Mouse (Mus musculus): Measurements from ENCODE around the gene Kif14.

DNA sequence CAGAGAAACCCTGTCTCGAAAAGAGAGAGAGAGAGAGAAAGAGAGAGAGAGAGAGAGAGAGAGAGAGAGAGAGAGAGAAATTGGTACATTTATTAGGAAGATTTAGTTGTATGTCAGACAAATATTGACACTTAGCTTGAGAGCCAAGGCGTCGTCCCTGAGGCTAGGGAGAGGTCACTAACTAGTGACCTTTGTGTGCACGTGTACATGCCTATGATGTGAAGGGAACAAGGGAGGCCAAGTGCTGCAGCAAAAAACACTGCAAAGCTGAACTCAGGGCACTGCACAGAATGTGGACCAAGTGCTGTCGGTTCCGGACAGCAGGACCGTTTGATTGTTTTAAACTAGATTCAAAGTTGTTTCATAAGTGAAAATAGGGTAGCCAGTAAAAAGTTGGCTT, 25.4 kb upstream of the Kif14 start:
- TF ChIP-seq CTCF (IDR thresholded peaks at IDR 0.05; ENCODE audit: borderline replicate concordance, insufficient read depth, low read depth, low read length) (no peak), POLR2A (IDR thresholded peaks at IDR 0.05; ENCODE audit: borderline replicate concordance, insufficient read depth, low read length) (no peak)
